Mouse (Mus musculus) forebrain, embryonic 16.5 days (tissue): ENCODE results near the gene Ppp1r10. TPM values are rescaled to one million over a fixed set of nuclear protein-coding genes. Genes with fewer than 3 reads are reported as not detected.

Experiments used
- ATAC-seq: fragments of 200-750 bp; cut with Nextera tagmentation; 2 replicates; pipeline ENCODE4 v1.8.0; 2017; ENCODE audit warnings: mild to moderate bottlenecking, moderate library complexity
- H3K27ac ChIP-seq: fragments of 300-500 bp; sonication (generic); 2 replicates; pipeline ENCODE4 v1.5.1; 2014; ENCODE audit warnings: low read length, control low read depth
- H3K27me3 ChIP-seq: fragments of 300-500 bp; sonication (generic); replicated peaks from 2 replicates; pipeline ENCODE4 v1.6.1; 2014; ENCODE audit warnings: low read length; ENCODE audit not compliant: control insufficient read depth, insufficient read depth
- H3K36me3 ChIP-seq: fragments of 300-500 bp; sonication (generic); 2 replicates; pipeline ENCODE4 v1.6.1; 2014; ENCODE audit not compliant: control insufficient read depth, insufficient read depth
- H3K4me1 ChIP-seq: fragments of 300-500 bp; sonication (generic); replicated peaks from 2 replicates; pipeline ENCODE4 v1.6.1; 2014; ENCODE audit warnings: low read length; ENCODE audit not compliant: control insufficient read depth, insufficient read depth
- H3K4me2 ChIP-seq: fragments of 300-500 bp; sonication (generic); 2 replicates; pipeline ENCODE4 v1.6.1; 2014; ENCODE audit warnings: mild to moderate bottlenecking, low read length, control low read depth
- H3K4me3 ChIP-seq: fragments of 300-500 bp; sonication (generic); replicated peaks from 2 replicates; pipeline ENCODE4 v1.5.1; 2014; ENCODE audit warnings: mild to moderate bottlenecking, low read length, control low read depth
- H3K9ac ChIP-seq: fragments of 300-500 bp; sonication (generic); replicated peaks from 2 replicates; pipeline ENCODE4 v1.6.1; 2014; ENCODE audit warnings: low read depth, low read length, control low read depth
- H3K9me3 ChIP-seq: fragments of 300-500 bp; sonication (generic); 2 replicates; pipeline ENCODE4 v1.6.1; 2016; ENCODE audit warnings: low read length; ENCODE audit not compliant: control insufficient read depth
- WGBS: fragments of 180-500 bp; shearing (Covaris S2); extraction: QIAGEN DNeasy Blood & Tissue Kit; methylation state at CpG from one replicate; pipeline ENCODE4 v1.1.7; 2014; 5-methylcytosine and 5-hydroxymethylcytosine counted together
- polyA plus RNA-seq: library from polyadenylated mRNA; unstranded; fragments of >200 nt; fragmentation: Nextera tagmentation; extraction: Ambion mirVana; gene quantifications from 2 replicates; pipeline ENCODE4 v1.2.1, GENCODE M21; 2015

Ppp1r10 gene
- polyA plus RNA-seq, 1 experiment from 2014 or later: 47.0 TPM

DNA sequence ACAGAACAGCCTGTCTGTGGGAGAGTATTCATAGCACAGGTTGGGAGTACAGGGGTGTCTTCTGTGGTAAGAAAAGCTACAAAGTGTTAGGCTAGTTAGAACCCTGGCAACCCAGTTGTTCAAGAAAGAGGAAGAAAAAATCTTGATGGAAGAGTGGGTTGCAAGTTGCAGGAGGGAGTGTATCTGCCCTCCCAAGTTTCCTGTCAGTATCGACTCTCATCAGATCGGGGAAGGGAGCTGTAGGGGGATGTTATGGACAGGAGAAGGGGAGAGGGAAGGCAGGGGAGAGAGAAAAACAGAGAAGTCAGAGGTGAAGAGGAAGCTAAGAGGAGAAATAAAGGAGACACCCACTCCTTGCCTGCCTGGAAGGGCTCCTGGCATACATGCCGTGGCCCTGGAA, 15.6 kb upstream of the Ppp1r10 start:
- no peaks in the 10 kb centered on the region for H3K9me3 ChIP-seq
- peaks cover 21% of the 10 kb centered on the region for H3K4me1 ChIP-seq
- no peak for ATAC-seq
- 94% methylated on average over 3 of the region's 3 CpGs for WGBS
- no peak overlapping the region for H3K9ac ChIP-seq
- H3K27me3 ChIP-seq: no peaks in the 10 kb centered on the region
- no peak overlapping the region for H3K27ac ChIP-seq
- H3K4me3 ChIP-seq: no peak overlapping the region
- H3K4me2 ChIP-seq: no peak overlapping the region
- peaks cover 27% of the 10 kb centered on the region for H3K36me3 ChIP-seq

DNA sequence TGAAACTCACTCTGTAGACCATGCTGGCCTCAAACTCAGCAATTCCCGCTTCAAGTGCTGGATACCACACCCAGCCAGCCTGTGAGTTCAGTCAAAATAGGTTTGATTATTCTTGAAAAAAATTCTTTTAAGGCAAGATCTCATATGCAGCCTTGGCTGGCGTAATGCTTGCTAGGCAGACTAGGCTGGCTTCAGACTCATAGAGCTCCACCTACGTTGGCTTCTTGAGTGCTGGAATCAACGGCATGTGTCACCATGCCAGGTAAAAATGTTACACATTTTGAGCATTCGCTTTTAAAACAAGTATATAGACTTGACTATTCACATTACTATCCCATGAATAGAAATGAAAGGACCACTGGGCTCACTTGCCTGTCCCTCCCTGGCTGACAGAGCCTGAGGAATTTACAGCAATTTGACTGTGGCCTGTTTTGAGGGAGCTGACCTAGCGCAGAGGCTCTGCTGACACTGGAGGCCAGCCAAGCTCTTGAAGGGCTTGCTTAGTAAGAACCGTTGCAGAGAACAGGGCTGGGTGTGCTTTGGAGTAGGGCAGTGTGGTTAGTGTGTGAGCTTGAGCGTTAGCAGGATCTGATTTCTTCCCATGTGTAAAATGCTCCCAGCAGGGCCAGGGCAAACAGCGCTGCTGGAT, 12.8 kb upstream of the Ppp1r10 start:
- no peak overlapping the region for H3K27ac ChIP-seq
- H3K9ac ChIP-seq: no peak overlapping the region
- H3K36me3 ChIP-seq: peaks cover 23% of the 10 kb centered on the region
- WGBS: 85% methylated on average over 9 of the region's 9 CpGs
- H3K27me3 ChIP-seq: no peaks in the 10 kb centered on the region
- no peak for ATAC-seq
- H3K4me3 ChIP-seq: no peak overlapping the region
- no peak overlapping the region for H3K4me2 ChIP-seq
- H3K9me3 ChIP-seq: no peaks in the 10 kb centered on the region
- peaks cover 8% of the 10 kb centered on the region for H3K4me1 ChIP-seq

DNA sequence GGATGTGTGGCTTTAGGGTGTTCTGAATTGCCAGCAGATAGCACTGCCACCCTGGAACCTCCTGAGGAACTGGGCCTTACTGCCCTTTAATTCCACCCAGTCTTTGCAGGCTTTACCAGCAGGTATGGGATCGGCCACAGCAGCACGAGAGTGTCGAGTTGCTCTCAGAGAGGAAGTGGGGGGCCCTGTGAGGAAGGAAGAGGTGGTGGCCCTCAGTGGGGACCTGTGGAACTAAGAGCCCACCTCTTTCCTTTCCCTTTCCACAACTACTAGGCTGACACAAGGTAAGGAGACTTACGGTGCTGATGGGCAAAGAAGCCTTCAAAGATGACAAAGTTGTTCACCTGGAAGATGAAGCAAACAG, 12.3 kb upstream of the Ppp1r10 start:
- no peak overlapping the region for H3K27ac ChIP-seq
- H3K36me3 ChIP-seq: peaks cover 23% of the 10 kb centered on the region
- ATAC-seq: no peak
- no peak overlapping the region for H3K9ac ChIP-seq
- 93% methylated on average over 4 of the region's 4 CpGs for WGBS
- H3K4me2 ChIP-seq: no peak overlapping the region
- H3K27me3 ChIP-seq: no peaks in the 10 kb centered on the region
- peaks cover 13% of the 10 kb centered on the region for H3K4me1 ChIP-seq
- no peak overlapping the region for H3K4me3 ChIP-seq
- H3K9me3 ChIP-seq: no peaks in the 10 kb centered on the region

GRCm38 (mm10) chr17:35905587-35905986, 10.6 kb upstream of the Ppp1r10 start:
- WGBS: 100% methylated on average over 1 of the region's 1 CpGs
- peaks cover 16% of the 10 kb centered on the region for H3K36me3 ChIP-seq
- ATAC-seq: no peak

GRCm38 (mm10) chr17:35907609-35908008, 8.6 kb upstream of the Ppp1r10 start:
- H3K36me3 ChIP-seq: peaks cover 12% of the 10 kb centered on the region
- peaks cover 18% of the 10 kb centered on the region for H3K4me1 ChIP-seq
- H3K9me3 ChIP-seq: no peaks in the 10 kb centered on the region
- H3K27me3 ChIP-seq: no peaks in the 10 kb centered on the region
- H3K4me3 ChIP-seq: no peak overlapping the region
- H3K4me2 ChIP-seq: no peak overlapping the region
- no peak for ATAC-seq
- WGBS: 76% methylated on average over 2 of the region's 2 CpGs
- no peak overlapping the region for H3K9ac ChIP-seq
- no peak overlapping the region for H3K27ac ChIP-seq

More at GRCm38 (mm10) chr17:35905587-35905986, 10.6 kb upstream of the Ppp1r10 start:
- H3K4me3 ChIP-seq: no peak overlapping the region
- no peaks in the 10 kb centered on the region for H3K27me3 ChIP-seq
- no peak overlapping the region for H3K4me2 ChIP-seq
- H3K9me3 ChIP-seq: no peaks in the 10 kb centered on the region
- H3K4me1 ChIP-seq: peaks cover 18% of the 10 kb centered on the region
- H3K27ac ChIP-seq: no peak overlapping the region
- H3K9ac ChIP-seq: no peak overlapping the region

- Histone ChIP-seq H3K9me3 (no peaks in the 10 kb centered on the region), H3K4me3 (peak overlapping the region; percentile 57), H3K36me3 (peaks cover 3% of the 10 kb centered on the region), H3K9ac (peak overlapping the region; percentile 90), H3K27ac (peak overlapping the region; percentile 92), H3K4me1 (peaks cover 18% of the 10 kb centered on the region), H3K27me3 (no peaks in the 10 kb centered on the region), H3K4me2 (peak overlapping the region; percentile 77)
- peak; percentile 32 for ATAC-seq
- 23% methylated on average over 20 of the region's 20 CpGs for WGBS
These were observed 6.9 kb upstream of the Ppp1r10 start for GRCm38 (mm10) chr17:35909186-35909918.

DNA sequence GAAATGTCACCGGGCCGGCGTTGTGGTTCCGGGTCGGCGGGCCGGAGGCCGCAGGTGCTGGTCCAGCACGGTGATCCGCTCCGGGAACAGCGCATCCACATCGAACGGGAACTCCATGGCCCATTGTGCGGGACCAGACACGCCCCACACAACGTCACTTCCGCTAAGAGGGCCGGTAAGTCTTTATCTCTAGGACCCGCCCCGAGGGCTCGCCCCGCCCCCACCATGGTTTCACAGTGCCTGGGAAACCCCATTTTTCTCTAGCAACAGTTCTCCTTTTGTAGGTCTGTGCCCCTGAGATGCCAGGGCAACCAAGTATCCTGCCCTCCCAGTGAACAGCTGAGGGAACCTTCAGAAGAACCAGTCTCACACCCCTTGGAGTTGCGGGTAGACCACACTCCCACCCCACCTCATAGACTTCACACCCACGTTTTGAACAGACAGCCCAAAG, 6.3 kb upstream of the Ppp1r10 start, which contains the start of gene Atat1:
TSS of gene Atat1 (minus strand) at position 157 of the 451 bp plus-strand sequence.
- Histone ChIP-seq H3K4me3 (peak within 1 kb of the TSS; percentile 57), H3K9me3 (no peaks in the 10 kb centered on the region), H3K27me3 (no peaks in the 10 kb centered on the region), H3K27ac (peak within 1 kb of the TSS; percentile 92), H3K4me2 (peak within 1 kb of the TSS; percentile 77), H3K4me1 (peaks cover 18% of the 10 kb centered on the region), H3K36me3 (peaks cover 3% of the 10 kb centered on the region), H3K9ac (peak within 1 kb of the TSS; percentile 90)
- peak; percentile 92 for ATAC-seq
- 3% methylated on average over 25 of the region's 25 CpGs for WGBS

- Histone ChIP-seq H3K27me3 (no peaks in the 10 kb centered on the region), H3K4me3 (no peak overlapping the region), H3K4me2 (no peak overlapping the region), H3K9me3 (no peaks in the 10 kb centered on the region), H3K36me3 (no peaks in the 10 kb centered on the region), H3K4me1 (peaks cover 19% of the 10 kb centered on the region), H3K9ac (no peak overlapping the region), H3K27ac (no peak overlapping the region)
- 88% methylated on average over 6 of the region's 6 CpGs for WGBS
- no peak for ATAC-seq
These were observed 1.3 kb upstream of the Ppp1r10 start for GRCm38 (mm10) chr17:35914975-35915374.

DNA sequence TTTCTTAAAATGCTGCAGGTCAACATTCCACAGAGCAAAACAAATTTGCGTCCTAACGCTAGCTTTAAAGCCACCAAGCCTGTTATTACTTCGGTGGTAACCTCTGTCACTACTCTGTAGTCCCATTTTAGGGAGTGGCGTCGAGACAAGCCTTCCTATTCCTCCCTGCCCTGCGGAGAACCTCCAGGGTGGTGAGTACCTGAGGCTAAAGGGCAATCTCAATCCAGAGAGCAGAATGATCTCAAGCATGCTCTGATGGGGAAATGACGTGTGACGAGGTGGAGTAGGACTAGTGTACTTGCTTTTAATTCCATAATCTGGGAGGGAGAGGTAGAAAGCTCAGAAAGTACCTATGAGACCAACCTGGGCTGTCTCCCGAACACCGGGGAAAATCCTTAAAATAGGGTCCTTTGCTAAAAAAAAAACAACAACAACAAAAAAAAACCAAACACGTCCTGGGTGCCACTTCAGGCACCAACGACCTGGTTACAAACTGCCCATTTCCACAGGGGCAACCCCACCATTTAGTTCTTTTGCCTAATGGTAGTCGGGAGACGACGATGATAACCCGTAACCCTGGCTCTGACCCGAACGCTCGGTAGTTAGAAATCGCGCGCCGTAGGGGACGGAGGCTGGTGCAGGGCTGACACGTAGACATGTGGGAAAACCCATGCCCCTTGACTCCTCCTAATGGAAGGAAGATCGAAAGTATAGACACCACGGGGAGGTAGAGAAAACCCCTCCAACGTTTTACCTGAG, 517 bp upstream of the Ppp1r10 start:
- H3K27me3 ChIP-seq: no peaks in the 10 kb centered on the region
- peaks cover 24% of the 10 kb centered on the region for H3K4me1 ChIP-seq
- 2% methylated on average over 28 of the region's 28 CpGs for WGBS
- H3K9me3 ChIP-seq: no peaks in the 10 kb centered on the region
- H3K9ac ChIP-seq: peak overlapping the region; percentile 51
- peak overlapping the region; percentile 99 for H3K27ac ChIP-seq
- H3K36me3 ChIP-seq: no peaks in the 10 kb centered on the region
- H3K4me3 ChIP-seq: peak overlapping the region; percentile 75
- peak overlapping the region; percentile 78 for H3K4me2 ChIP-seq
- no peak for ATAC-seq
